Mouse (Mus musculus): ENCODE data around the gene Rbm3. TPM values are rescaled to one million over a fixed set of nuclear protein-coding genes. Genes with fewer than 3 reads are reported as not detected.

Gene Rbm3
- polyA plus RNA-seq, 1 experiment, result 50.8 TPM

- TF ChIP-seq CTCF (conservative IDR thresholded peaks at IDR 0.05; ENCODE audit: insufficient read depth, insufficient read length, low read depth, low read length), result no peak
- no peak for TF ChIP-seq POLR2A (IDR thresholded peaks at IDR 0.05; ENCODE audit: low read depth, low read length)
- H3K4me3 ChIP-seq (ENCODE audit: insufficient read depth, low read depth, low read length), result peak overlapping the region; percentile 5; the same call in 1 of the 2 replicates
Measured at GRCm38 (mm10) chrX:8131393-8131792, 14.3 kb downstream of the Rbm3 start.

GRCm38 (mm10) chrX:8125235-8125634 lies 20.4 kb downstream of the Rbm3 start:
- Histone ChIP-seq H3K4me1 (ENCODE audit: control insufficient read depth, insufficient read depth, low read length) (no peaks in the 10 kb centered on the region), H3K36me3 (ENCODE audit: control insufficient read depth, insufficient read depth, low read length) (no peaks in the 10 kb centered on the region), H3K27ac (ENCODE audit: insufficient read depth, low read depth, low read length) (no peak overlapping the region), H3K4me3 (ENCODE audit: insufficient read depth, low read depth, low read length) (no peak overlapping the region), H3K27me3 (replicated peaks; ENCODE audit: control insufficient read depth, insufficient read depth, low read length) (no peaks in the 10 kb centered on the region)
- no peak for DNase-seq
- no peak for TF ChIP-seq CTCF (conservative IDR thresholded peaks at IDR 0.05; ENCODE audit: insufficient read depth, insufficient read length, low read depth, low read length)
- TF ChIP-seq POLR2A (IDR thresholded peaks at IDR 0.05; ENCODE audit: low read depth, low read length), result no peak
- 81% methylated on average over 7 of the region's 7 CpGs for WGBS

More at GRCm38 (mm10) chrX:8131393-8131792, 14.3 kb downstream of the Rbm3 start:
- Histone ChIP-seq H3K27me3 (replicated peaks; ENCODE audit: control insufficient read depth, insufficient read depth, low read length) (no peaks in the 10 kb centered on the region), H3K27ac (ENCODE audit: insufficient read depth, low read depth, low read length) (no peak overlapping the region), H3K4me1 (ENCODE audit: control insufficient read depth, insufficient read depth, low read length) (peaks cover 4% of the 10 kb centered on the region; the same call in 1 of the 2 replicates), H3K36me3 (ENCODE audit: control insufficient read depth, insufficient read depth, low read length) (no peaks in the 10 kb centered on the region)
- no peak for DNase-seq
- WGBS, result 96% methylated on average over 17 of the region's 17 CpGs

GRCm38 (mm10) chrX:8123821-8124470 lies 21.7 kb downstream of the Rbm3 start:
- no peaks in the 10 kb centered on the region for H3K4me1 ChIP-seq (ENCODE audit: control insufficient read depth, insufficient read depth, low read length)
- no peak overlapping the region for H3K27ac ChIP-seq (ENCODE audit: insufficient read depth, low read depth, low read length)
- no peaks in the 10 kb centered on the region for H3K27me3 ChIP-seq (replicated peaks; ENCODE audit: control insufficient read depth, insufficient read depth, low read length)
- 91% methylated on average over 6 of the region's 6 CpGs for WGBS
- TF ChIP-seq POLR2A (IDR thresholded peaks at IDR 0.05; ENCODE audit: low read depth, low read length) (no peak), CTCF (conservative IDR thresholded peaks at IDR 0.05; ENCODE audit: insufficient read depth, insufficient read length, low read depth, low read length) (no peak)
- H3K36me3 ChIP-seq (ENCODE audit: control insufficient read depth, insufficient read depth, low read length), result no peaks in the 10 kb centered on the region
- H3K4me3 ChIP-seq (ENCODE audit: insufficient read depth, low read depth, low read length), result no peak overlapping the region
- no peak for DNase-seq

GRCm38 (mm10) chrX:8117264-8117663 lies 28.4 kb downstream of the Rbm3 start:
- DNase-seq, result no peak

GRCm38 (mm10) chrX:8115275-8115674 lies 30.4 kb downstream of the Rbm3 start:
- Histone ChIP-seq H3K27ac (ENCODE audit: insufficient read depth, low read depth, low read length) (no peak overlapping the region), H3K27me3 (replicated peaks; ENCODE audit: control insufficient read depth, insufficient read depth, low read length) (no peaks in the 10 kb centered on the region), H3K4me3 (ENCODE audit: insufficient read depth, low read depth, low read length) (no peak overlapping the region), H3K36me3 (ENCODE audit: control insufficient read depth, insufficient read depth, low read length) (no peaks in the 10 kb centered on the region), H3K4me1 (ENCODE audit: control insufficient read depth, insufficient read depth, low read length) (no peaks in the 10 kb centered on the region)
- no peak for DNase-seq
- TF ChIP-seq POLR2A (IDR thresholded peaks at IDR 0.05; ENCODE audit: low read depth, low read length), result no peak
- TF ChIP-seq CTCF (conservative IDR thresholded peaks at IDR 0.05; ENCODE audit: insufficient read depth, insufficient read length, low read depth, low read length), result no peak
- WGBS, result 47% methylated on average over 4 of the region's 4 CpGs

More at GRCm38 (mm10) chrX:8117264-8117663, 28.4 kb downstream of the Rbm3 start:
- Histone ChIP-seq H3K27me3 (replicated peaks; ENCODE audit: control insufficient read depth, insufficient read depth, low read length) (no peaks in the 10 kb centered on the region), H3K4me3 (ENCODE audit: insufficient read depth, low read depth, low read length) (no peak overlapping the region), H3K27ac (ENCODE audit: insufficient read depth, low read depth, low read length) (no peak overlapping the region), H3K36me3 (ENCODE audit: control insufficient read depth, insufficient read depth, low read length) (no peaks in the 10 kb centered on the region), H3K4me1 (ENCODE audit: control insufficient read depth, insufficient read depth, low read length) (no peaks in the 10 kb centered on the region)
- no peak for TF ChIP-seq CTCF (conservative IDR thresholded peaks at IDR 0.05; ENCODE audit: insufficient read depth, insufficient read length, low read depth, low read length)
- no peak for TF ChIP-seq POLR2A (IDR thresholded peaks at IDR 0.05; ENCODE audit: low read depth, low read length)

- Histone ChIP-seq H3K36me3 (ENCODE audit: control insufficient read depth, insufficient read depth, low read length) (no peaks in the 10 kb centered on the region), H3K27me3 (replicated peaks; ENCODE audit: control insufficient read depth, insufficient read depth, low read length) (no peaks in the 10 kb centered on the region), H3K4me3 (ENCODE audit: insufficient read depth, low read depth, low read length) (no peak overlapping the region), H3K4me1 (ENCODE audit: control insufficient read depth, insufficient read depth, low read length) (no peaks in the 10 kb centered on the region), H3K27ac (ENCODE audit: insufficient read depth, low read depth, low read length) (no peak overlapping the region)
- TF ChIP-seq POLR2A (IDR thresholded peaks at IDR 0.05; ENCODE audit: low read depth, low read length), result no peak
- TF ChIP-seq CTCF (conservative IDR thresholded peaks at IDR 0.05; ENCODE audit: insufficient read depth, insufficient read length, low read depth, low read length), result no peak
- no peak for DNase-seq
- 95% methylated on average over 3 of the region's 3 CpGs for WGBS
Measured at GRCm38 (mm10) chrX:8105019-8105418, 40.7 kb downstream of the Rbm3 start.

GRCm38 (mm10) chrX:8102213-8102668 lies 43.4 kb downstream of the Rbm3 start:
- TF ChIP-seq CTCF (conservative IDR thresholded peaks at IDR 0.05; ENCODE audit: insufficient read depth, insufficient read length, low read depth, low read length) (no peak), POLR2A (IDR thresholded peaks at IDR 0.05; ENCODE audit: low read depth, low read length) (no peak)
- no peak overlapping the region for H3K27ac ChIP-seq (ENCODE audit: insufficient read depth, low read depth, low read length)
- peaks cover 2% of the 10 kb centered on the region; the same call in 1 of the 2 replicates for H3K4me1 ChIP-seq (ENCODE audit: control insufficient read depth, insufficient read depth, low read length)
- WGBS, result 62% methylated on average over 7 of the region's 7 CpGs
- no peak overlapping the region for H3K4me3 ChIP-seq (ENCODE audit: insufficient read depth, low read depth, low read length)
- no peak for DNase-seq
- no peaks in the 10 kb centered on the region for H3K27me3 ChIP-seq (replicated peaks; ENCODE audit: control insufficient read depth, insufficient read depth, low read length)
- H3K36me3 ChIP-seq (ENCODE audit: control insufficient read depth, insufficient read depth, low read length), result no peaks in the 10 kb centered on the region
